Mouse (Mus musculus): ENCODE data around the gene Nckap5. TPM values are rescaled to one million over a fixed set of nuclear protein-coding genes. Genes with fewer than 3 reads are reported as not detected.

The Nckap5 gene
- polyA plus RNA-seq, 1 experiment: not detected

DNA sequence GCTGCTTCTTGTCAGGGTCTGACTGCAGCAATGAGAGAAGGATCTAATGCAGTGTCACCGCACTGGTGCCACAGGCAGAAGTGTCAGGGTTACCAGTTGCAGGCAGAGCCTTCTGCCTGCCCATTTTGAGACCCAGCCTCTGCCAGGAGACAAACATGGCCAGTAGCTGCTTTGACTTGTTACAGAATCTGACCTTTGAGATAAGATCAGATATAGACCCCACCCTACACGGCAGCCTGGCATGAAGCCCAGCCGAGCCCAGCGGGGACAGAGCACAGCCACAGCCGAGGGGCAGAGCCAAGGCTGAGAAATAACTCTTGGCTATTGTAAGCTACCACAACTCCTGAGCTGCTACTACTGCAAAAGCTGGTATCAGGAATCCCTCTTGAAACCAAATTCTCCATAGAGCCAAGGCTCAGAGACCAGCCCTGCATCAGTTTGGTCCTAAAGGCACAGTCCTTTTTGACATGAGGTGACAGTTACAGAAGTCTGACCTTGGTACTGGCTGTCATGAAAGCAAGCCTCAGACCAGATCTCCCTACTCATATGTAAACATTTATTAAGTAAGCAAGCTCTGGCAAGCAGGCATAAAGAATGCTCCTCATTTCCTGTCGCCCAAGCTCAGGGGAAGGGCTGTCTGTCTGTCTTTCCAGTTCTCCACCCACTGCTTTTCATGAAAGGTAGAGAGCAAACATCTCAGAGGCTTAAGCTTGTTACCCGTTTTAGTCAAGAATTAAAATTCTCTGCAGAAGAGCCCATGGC is 237.4 kb downstream of the Nckap5 start:
- no peaks in the 10 kb centered on the region for H3K79me3 ChIP-seq (ENCODE audit: low read depth)
- H3ac ChIP-seq (ENCODE audit: control insufficient read depth, insufficient read length, low read depth): no peak overlapping the region
- TF ChIP-seq CTCF (IDR thresholded peaks at IDR 0.05; ENCODE audit: control insufficient read depth, insufficient read depth, insufficient read length): no peak
- no peak for TF ChIP-seq FOSL1 (IDR thresholded peaks at IDR 0.05; ENCODE audit: insufficient read depth, low read length, poor library complexity, severe bottlenecking)
- no peak for TF ChIP-seq MYOG (IDR thresholded peaks at IDR 0.05; ENCODE audit: control insufficient read depth, extremely low read depth, insufficient read length)
- no peak for TF ChIP-seq MYOD1 (IDR thresholded peaks at IDR 0.05; ENCODE audit: control insufficient read depth, insufficient read length, low read depth)
- no peak for TF ChIP-seq CEBPB (IDR thresholded peaks at IDR 0.05; ENCODE audit: low read depth)
- H3K27me3 ChIP-seq (ENCODE audit: control insufficient read depth, insufficient read depth, insufficient read length): no peaks in the 10 kb centered on the region
- no peaks in the 10 kb centered on the region for H3K36me3 ChIP-seq (ENCODE audit: control insufficient read depth, insufficient read depth)
- no peaks in the 10 kb centered on the region for H3K79me2 ChIP-seq (ENCODE audit: control insufficient read depth, insufficient read depth)
- no peak overlapping the region for H3K4me3 ChIP-seq (ENCODE audit: insufficient read depth, poor library complexity, severe bottlenecking)

DNA sequence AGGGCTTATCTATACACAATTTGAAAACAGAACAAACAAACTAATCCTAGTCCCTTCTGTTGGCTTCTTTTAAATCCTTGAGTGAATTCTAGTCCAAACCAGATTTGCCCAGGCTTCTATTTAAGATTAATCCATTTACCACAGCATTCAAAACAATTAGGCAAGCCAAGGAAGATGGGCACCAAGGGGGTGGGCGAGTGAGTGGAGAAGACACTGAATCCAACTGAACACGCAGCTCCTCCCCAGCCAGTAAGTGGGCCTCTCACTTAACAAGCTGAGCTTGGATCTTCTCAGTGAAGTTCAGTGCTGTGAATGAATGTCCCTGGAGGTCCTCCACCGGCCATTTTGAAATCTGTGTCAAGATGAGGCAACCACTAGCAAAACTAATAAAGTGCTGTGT is 239.7 kb downstream of the Nckap5 start:
- H3K4me3 ChIP-seq (ENCODE audit: insufficient read depth, poor library complexity, severe bottlenecking): no peak overlapping the region
- no peak for TF ChIP-seq CTCF (IDR thresholded peaks at IDR 0.05; ENCODE audit: control insufficient read depth, insufficient read depth, insufficient read length)
- no peak for TF ChIP-seq USF1 (IDR thresholded peaks at IDR 0.05; ENCODE audit: low read depth)
- H3K79me2 ChIP-seq (ENCODE audit: control insufficient read depth, insufficient read depth): no peaks in the 10 kb centered on the region
- H3K36me3 ChIP-seq (ENCODE audit: control insufficient read depth, insufficient read depth): no peaks in the 10 kb centered on the region
- H3ac ChIP-seq (ENCODE audit: control insufficient read depth, insufficient read length, low read depth): no peak overlapping the region
- no peaks in the 10 kb centered on the region for H3K27me3 ChIP-seq (ENCODE audit: control insufficient read depth, insufficient read depth, insufficient read length)
- no peaks in the 10 kb centered on the region for H3K79me3 ChIP-seq (ENCODE audit: low read depth)

DNA sequence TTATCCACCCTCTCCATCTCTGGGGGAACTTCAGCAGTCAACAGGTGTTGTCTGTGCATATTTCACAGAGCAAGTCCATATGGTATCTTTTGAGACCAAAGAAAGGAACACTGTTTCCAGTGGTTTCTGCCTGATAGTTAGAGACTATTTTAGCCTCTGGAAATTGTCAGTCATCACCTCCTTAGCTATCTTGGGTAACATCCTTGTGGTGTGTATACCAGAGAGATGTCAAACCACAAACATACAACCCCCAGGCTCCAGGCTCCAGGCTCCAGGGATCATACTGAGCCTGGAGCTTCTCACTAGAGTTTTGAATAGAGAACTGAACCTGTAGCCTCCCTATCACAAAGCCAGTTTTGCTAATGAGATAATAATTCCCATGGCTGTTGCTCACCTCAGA is 252.4 kb downstream of the Nckap5 start:
- H3K27me3 ChIP-seq (ENCODE audit: control insufficient read depth, insufficient read depth, insufficient read length): no peaks in the 10 kb centered on the region
- H3ac ChIP-seq (ENCODE audit: control insufficient read depth, insufficient read length, low read depth): no peak overlapping the region
- TF ChIP-seq MYOG (IDR thresholded peaks at IDR 0.05; ENCODE audit: control insufficient read depth, extremely low read depth, insufficient read length) (no peak), FOSL1 (IDR thresholded peaks at IDR 0.05; ENCODE audit: insufficient read depth, low read length, poor library complexity, severe bottlenecking) (no peak), USF1 (IDR thresholded peaks at IDR 0.05; ENCODE audit: low read depth) (no peak), CEBPB (IDR thresholded peaks at IDR 0.05; ENCODE audit: low read depth) (no peak), CTCF (IDR thresholded peaks at IDR 0.05; ENCODE audit: control insufficient read depth, insufficient read depth, insufficient read length) (no peak), MYOD1 (IDR thresholded peaks at IDR 0.05; ENCODE audit: control insufficient read depth, insufficient read length, low read depth) (no peak)
- no peaks in the 10 kb centered on the region for H3K36me3 ChIP-seq (ENCODE audit: control insufficient read depth, insufficient read depth)
- H3K79me3 ChIP-seq (ENCODE audit: low read depth): no peaks in the 10 kb centered on the region
- H3K79me2 ChIP-seq (ENCODE audit: control insufficient read depth, insufficient read depth): no peaks in the 10 kb centered on the region
- no peak overlapping the region for H3K4me3 ChIP-seq (ENCODE audit: insufficient read depth, poor library complexity, severe bottlenecking)

DNA sequence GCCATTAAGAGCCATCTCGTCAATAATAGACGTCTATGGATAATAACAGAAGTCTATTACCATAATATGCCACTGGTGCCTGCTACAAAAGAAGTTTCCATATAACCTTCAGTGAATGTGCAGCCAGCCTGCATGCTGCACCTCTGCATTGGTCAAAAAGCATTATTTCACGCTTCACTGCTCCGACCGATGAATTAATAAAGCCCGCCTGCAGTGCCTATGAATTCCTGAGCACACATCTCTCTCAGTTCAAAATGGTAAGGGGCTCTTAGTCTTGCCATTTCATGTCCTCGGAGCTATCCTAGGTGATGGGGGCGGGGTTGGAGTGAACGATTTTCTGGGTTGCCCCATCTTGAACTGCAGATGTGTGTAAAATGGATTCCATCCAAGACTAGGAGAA is 256.3 kb downstream of the Nckap5 start:
- Histone ChIP-seq H3K79me2 (ENCODE audit: control insufficient read depth, insufficient read depth) (no peaks in the 10 kb centered on the region), H3ac (ENCODE audit: control insufficient read depth, insufficient read length, low read depth) (no peak overlapping the region), H3K79me3 (ENCODE audit: low read depth) (no peaks in the 10 kb centered on the region), H3K4me3 (ENCODE audit: insufficient read depth, poor library complexity, severe bottlenecking) (no peak overlapping the region), H3K27me3 (ENCODE audit: control insufficient read depth, insufficient read depth, insufficient read length) (no peaks in the 10 kb centered on the region), H3K36me3 (ENCODE audit: control insufficient read depth, insufficient read depth) (no peaks in the 10 kb centered on the region)
- no peak for TF ChIP-seq CEBPB (IDR thresholded peaks at IDR 0.05; ENCODE audit: low read depth)

DNA sequence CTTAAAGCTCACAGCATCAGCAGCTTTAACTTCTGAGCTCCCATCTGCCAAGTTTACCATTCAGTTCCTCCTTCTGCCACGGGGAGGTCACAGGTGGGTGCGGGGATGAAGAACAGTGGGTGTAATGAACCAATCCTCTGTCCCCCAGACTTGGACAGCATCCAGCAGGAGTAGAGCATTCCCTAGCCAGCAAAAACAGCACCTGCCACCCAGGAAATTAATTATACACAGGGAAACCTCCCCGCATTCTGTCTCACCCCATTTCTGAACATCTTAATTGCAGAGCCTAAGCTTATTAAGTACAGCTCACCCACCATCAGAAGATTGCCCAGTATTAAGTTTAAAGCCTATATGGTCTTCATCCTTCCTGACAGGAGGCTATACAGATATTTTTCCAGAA is 256.9 kb downstream of the Nckap5 start:
- no peak overlapping the region for H3ac ChIP-seq (ENCODE audit: control insufficient read depth, insufficient read length, low read depth)
- H3K79me2 ChIP-seq (ENCODE audit: control insufficient read depth, insufficient read depth): no peaks in the 10 kb centered on the region
- H3K79me3 ChIP-seq (ENCODE audit: low read depth): no peaks in the 10 kb centered on the region
- H3K4me3 ChIP-seq (ENCODE audit: insufficient read depth, poor library complexity, severe bottlenecking): no peak overlapping the region
- no peak for TF ChIP-seq FOSL1 (IDR thresholded peaks at IDR 0.05; ENCODE audit: insufficient read depth, low read length, poor library complexity, severe bottlenecking)
- no peak for TF ChIP-seq MYOD1 (IDR thresholded peaks at IDR 0.05; ENCODE audit: control insufficient read depth, insufficient read length, low read depth)
- no peak for TF ChIP-seq CEBPB (IDR thresholded peaks at IDR 0.05; ENCODE audit: low read depth)
- TF ChIP-seq MAX (IDR thresholded peaks at IDR 0.05): no peak
- no peak for TF ChIP-seq MYOG (IDR thresholded peaks at IDR 0.05; ENCODE audit: control insufficient read depth, extremely low read depth, insufficient read length)
- no peak for TF ChIP-seq USF1 (IDR thresholded peaks at IDR 0.05; ENCODE audit: low read depth)
- no peak for TF ChIP-seq CTCF (IDR thresholded peaks at IDR 0.05; ENCODE audit: control insufficient read depth, insufficient read depth, insufficient read length)
- no peaks in the 10 kb centered on the region for H3K36me3 ChIP-seq (ENCODE audit: control insufficient read depth, insufficient read depth)
- no peaks in the 10 kb centered on the region for H3K27me3 ChIP-seq (ENCODE audit: control insufficient read depth, insufficient read depth, insufficient read length)

DNA sequence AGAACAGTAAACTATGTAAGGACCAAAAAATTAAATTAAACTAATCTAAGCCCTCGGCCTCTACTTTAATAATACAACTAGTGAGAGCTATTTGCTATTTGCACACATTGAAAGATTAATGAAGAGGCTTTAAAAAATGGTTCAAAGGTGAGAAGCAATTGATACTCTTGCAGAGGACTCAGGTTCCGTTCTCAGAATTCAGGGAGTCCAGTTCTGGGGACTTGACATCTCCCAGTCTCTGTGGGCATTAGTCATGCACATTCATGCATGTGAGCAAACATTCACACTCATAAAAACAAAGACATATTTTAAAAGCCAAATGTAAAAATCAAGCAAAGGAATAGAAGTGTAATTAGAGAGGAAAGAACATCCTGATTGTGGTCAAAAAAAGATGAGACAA is 257.5 kb downstream of the Nckap5 start:
- Histone ChIP-seq H3K4me3 (ENCODE audit: insufficient read depth, poor library complexity, severe bottlenecking) (no peak overlapping the region), H3K27me3 (ENCODE audit: control insufficient read depth, insufficient read depth, insufficient read length) (no peaks in the 10 kb centered on the region), H3K79me3 (ENCODE audit: low read depth) (no peaks in the 10 kb centered on the region), H3K36me3 (ENCODE audit: control insufficient read depth, insufficient read depth) (no peaks in the 10 kb centered on the region), H3ac (ENCODE audit: control insufficient read depth, insufficient read length, low read depth) (no peak overlapping the region), H3K79me2 (ENCODE audit: control insufficient read depth, insufficient read depth) (no peaks in the 10 kb centered on the region)
- no peak for TF ChIP-seq MYOD1 (IDR thresholded peaks at IDR 0.05; ENCODE audit: control insufficient read depth, insufficient read length, low read depth)
- TF ChIP-seq CEBPB (IDR thresholded peaks at IDR 0.05; ENCODE audit: low read depth): no peak
- no peak for TF ChIP-seq MAX (IDR thresholded peaks at IDR 0.05)

Measured in C2C12 (cell line).